15 mouse cellular contexts compared by ENCODE assay signal in genomic region chr3:80336123-80336674, GRCm38 (mm10).
DNase-seq lines count a peak whose midpoint lies in the region; ATAC-seq and TF ChIP-seq lines count a peak whose summit lies in the region.
"Had no signal": no experiment of that assay in that cellular context is flagged by ENCODE, and none has a peak within 500 bp of the region (broad histone marks: within the 10 kb centered on the region; RNA-seq: fewer than 3 reads in every experiment).

No protein-coding gene starts in this region.

- H3K9me3 ChIP-seq in forebrain, embryonic 11.5 days (ENCODE audit: control insufficient read depth, low read length), result no peaks in the 10 kb centered on the region
- H3K9me3 ChIP-seq in forebrain, embryonic 10.5 days, result no peaks in the 10 kb centered on the region
- no peaks in the 10 kb centered on the region for H3K9me3 ChIP-seq in kidney, embryonic 16.5 days (ENCODE audit: low read length)
- H3K9me3 ChIP-seq in forebrain, embryonic 15.5 days, result no peaks in the 10 kb centered on the region
- H3K9me3 ChIP-seq: heart, embryonic 15.5 days had no signal

- H3K27me3 ChIP-seq in forebrain, embryonic 11.5 days (ENCODE audit: control insufficient read depth, insufficient read depth, low read length), result no peaks in the 10 kb centered on the region
- H3K27me3 ChIP-seq in forebrain, embryonic 10.5 days (ENCODE audit: poor library complexity, severe bottlenecking), result no peaks in the 10 kb centered on the region
- H3K27me3 ChIP-seq in kidney, embryonic 16.5 days (ENCODE audit: insufficient read depth, low read length), result no peaks in the 10 kb centered on the region
- H3K27me3 ChIP-seq in kidney, adult 2 months (replicated peaks; ENCODE audit: control insufficient read depth, insufficient read depth, low read length), result no peaks in the 10 kb centered on the region
- H3K27me3 ChIP-seq in forebrain, embryonic 15.5 days, result no peaks in the 10 kb centered on the region
- H3K27me3 ChIP-seq: heart, embryonic 15.5 days had no signal

- TF ChIP-seq POLR2A in kidney, adult 2 months (IDR thresholded peaks at IDR 0.05; ENCODE audit: low read depth, low read length), result no peak

- H3K4me3 ChIP-seq in forebrain, embryonic 11.5 days (ENCODE audit: low read depth, low read length), result no peak overlapping the region
- H3K4me3 ChIP-seq in forebrain, embryonic 10.5 days, result no peak overlapping the region
- H3K4me3 ChIP-seq in kidney, embryonic 16.5 days (ENCODE audit: low read length), result no peak overlapping the region
- no peak overlapping the region for H3K4me3 ChIP-seq in kidney, adult 2 months (ENCODE audit: insufficient read depth, low read depth, low read length)
- H3K4me3 ChIP-seq in forebrain, embryonic 15.5 days, result no peak overlapping the region
- H3K4me3 ChIP-seq: heart, embryonic 15.5 days had no signal

- H3K4me2 ChIP-seq in forebrain, embryonic 11.5 days (ENCODE audit: low read depth, low read length, severe bottlenecking), result no peak overlapping the region
- no peak overlapping the region for H3K4me2 ChIP-seq in kidney, embryonic 16.5 days (replicated peaks; ENCODE audit: low read depth, low read length)
- H3K4me2 ChIP-seq in forebrain, embryonic 15.5 days (replicated peaks), result no peak overlapping the region
- H3K4me2 ChIP-seq: heart, embryonic 15.5 days; lung, embryonic 14.5 days had no signal

- no peak overlapping the region for H3K9ac ChIP-seq in forebrain, embryonic 11.5 days (ENCODE audit: low read length)
- H3K9ac ChIP-seq in kidney, embryonic 16.5 days (replicated peaks; ENCODE audit: low read length), result no peak overlapping the region
- H3K9ac ChIP-seq in forebrain, embryonic 15.5 days (replicated peaks), result no peak overlapping the region
- H3K9ac ChIP-seq: heart, embryonic 15.5 days; lung, embryonic 14.5 days had no signal

- no peaks in the 10 kb centered on the region for H3K4me1 ChIP-seq in forebrain, embryonic 11.5 days (replicated peaks; ENCODE audit: control insufficient read depth, insufficient read depth, low read length)
- H3K4me1 ChIP-seq in forebrain, embryonic 10.5 days, result peaks cover 8% of the 10 kb centered on the region; the same call in 1 of the 2 replicates
- no peaks in the 10 kb centered on the region for H3K4me1 ChIP-seq in kidney, embryonic 16.5 days (ENCODE audit: insufficient read depth, low read length)
- no peaks in the 10 kb centered on the region for H3K4me1 ChIP-seq in kidney, adult 2 months (ENCODE audit: control insufficient read depth, insufficient read depth, low read length)
- peaks cover 12% of the 10 kb centered on the region for H3K4me1 ChIP-seq in forebrain, embryonic 15.5 days
- H3K4me1 ChIP-seq: heart, embryonic 15.5 days had no signal

- 83% methylated on average over 8 of the region's 8 CpGs for WGBS in forebrain, embryonic 11.5 days
- 90% methylated on average over 8 of the region's 8 CpGs for WGBS in forebrain, embryonic 10.5 days
- 90% methylated on average over 8 of the region's 8 CpGs for WGBS in kidney, embryonic 16.5 days
- WGBS in kidney, adult 2 months, result 89% methylated on average over 8 of the region's 8 CpGs
- WGBS in forebrain, embryonic 15.5 days, result 86% methylated on average over 8 of the region's 8 CpGs

- ATAC-seq in forebrain, embryonic 11.5 days (replicated peaks; ENCODE audit: low FRiP score), result peak; percentile 42; the same call in 1 of the 2 replicates
- ATAC-seq in kidney, embryonic 16.5 days (ENCODE audit: low FRiP score, low TSS enrichment), result 0 out of 2 replicates have a peak, but pooled peaks have one; percentile 54
- peak; percentile 53 for ATAC-seq in forebrain, embryonic 15.5 days (replicated peaks)
- no peak for ATAC-seq in inflammation-experienced regulatory T-cells, adult 6 months

- H3K36me3 ChIP-seq in forebrain, embryonic 11.5 days (ENCODE audit: control insufficient read depth, insufficient read depth, low read length), result no peaks in the 10 kb centered on the region
- H3K36me3 ChIP-seq in forebrain, embryonic 10.5 days (replicated peaks), result no peaks in the 10 kb centered on the region
- no peaks in the 10 kb centered on the region for H3K36me3 ChIP-seq in kidney, embryonic 16.5 days (ENCODE audit: insufficient read depth, low read length)
- H3K36me3 ChIP-seq in kidney, adult 2 months (ENCODE audit: control insufficient read depth, insufficient read depth, low read length), result no peaks in the 10 kb centered on the region
- no peaks in the 10 kb centered on the region for H3K36me3 ChIP-seq in forebrain, embryonic 15.5 days
- H3K36me3 ChIP-seq: heart, embryonic 15.5 days had no signal

- no peak for DNase-seq in forebrain, embryonic 11.5 days (ENCODE audit: low spot score)
- no peak for DNase-seq in forebrain, embryonic 10.5 days (ENCODE audit: extremely low spot score, low spot score)
- no peak for DNase-seq in kidney, adult 2 months
- peak; percentile 2 for DNase-seq in ES-CJ7 (ENCODE audit: low read depth, low spot score)
- DNase-seq in adrenal gland, adult 18-20 months (ENCODE audit: low spot score in 2 of 2), result no peak
- DNase-seq: adrenal gland, adult 2 months; cerebellum, adult 18-20 months; kidney, postnatal 10 days; layer of hippocampus, adult 9-11 months; lung, embryonic 14.5 days; right cerebral cortex, postnatal 4 days had no signal

- TF ChIP-seq CTCF in kidney, adult 2 months (conservative IDR thresholded peaks at IDR 0.05; ENCODE audit: insufficient read depth, insufficient read length, low read depth, low read length), result no peak

- no peak overlapping the region for H3K27ac ChIP-seq in forebrain, embryonic 11.5 days (ENCODE audit: low read depth, low read length)
- H3K27ac ChIP-seq in forebrain, embryonic 10.5 days, result no peak overlapping the region
- no peak overlapping the region for H3K27ac ChIP-seq in kidney, embryonic 16.5 days (ENCODE audit: low read length)
- H3K27ac ChIP-seq in kidney, adult 2 months (ENCODE audit: insufficient read depth, low read depth, low read length), result no peak overlapping the region
- no peak overlapping the region for H3K27ac ChIP-seq in forebrain, embryonic 15.5 days (replicated peaks)
- H3K27ac ChIP-seq: heart, embryonic 15.5 days had no signal
